Mouse (Mus musculus) T-helper 2 cell (primary cell): ENCODE results near the gene Ntm.

Experiments
- in situ Hi-C: fragments of 300-600 bp; cut with MboI, MseI; formaldehyde crosslinking; loops from one replicate; pipeline ENCODE4 v1.15.1; 2025; ENCODE audit warnings: high pct_unique_total_duplicates

The Ntm gene

DNA sequence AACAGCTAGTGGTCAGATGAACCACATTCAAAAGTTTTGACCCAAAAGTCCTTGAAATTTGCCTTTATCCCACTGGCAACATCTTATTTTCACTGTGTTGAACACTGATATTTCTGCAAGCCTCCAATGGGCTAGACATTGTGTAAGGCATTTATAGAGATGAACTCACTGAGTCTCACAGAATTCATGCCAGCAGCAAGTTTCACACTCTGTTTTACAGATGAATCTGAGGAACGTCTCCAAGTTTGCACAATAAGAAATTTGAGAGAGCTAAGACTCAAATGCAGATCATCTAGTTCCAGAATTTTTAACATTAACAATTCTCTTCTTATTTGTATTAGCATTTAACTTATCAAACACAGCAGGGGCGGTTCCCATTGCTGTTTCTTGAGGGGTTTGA is 203.9 kb downstream of the Ntm start:
- in situ Hi-C loops, result no loop called here

GRCm38 (mm10) chr9:29754374-29754773 is 208.6 kb downstream of the Ntm start:
- in situ Hi-C loops, result no loop called here

GRCm38 (mm10) chr9:29751396-29751795 is 211.5 kb downstream of the Ntm start:
- in situ Hi-C loops, result no loop called here

GRCm38 (mm10) chr9:29750371-29751014 is 212.4 kb downstream of the Ntm start:
- in situ Hi-C loops, result no loop called here

DNA sequence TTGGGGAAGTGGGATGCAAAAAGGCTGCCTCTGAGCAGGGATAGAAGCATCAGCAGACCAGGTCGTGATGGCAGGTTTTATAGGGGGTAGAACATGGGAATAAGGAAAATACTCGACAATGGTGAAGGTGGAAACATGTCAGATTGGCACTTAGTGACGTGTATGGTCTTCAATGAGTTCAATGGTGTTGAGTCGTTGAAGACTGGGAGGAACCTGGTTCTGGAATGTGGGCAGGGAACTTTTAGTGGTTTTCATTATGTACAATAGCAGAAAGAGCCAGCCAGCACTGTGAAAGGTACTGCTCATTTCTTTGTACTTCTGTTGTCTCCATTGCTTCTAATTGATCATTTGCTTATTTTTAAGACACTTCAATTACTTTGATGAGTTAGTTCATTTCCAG is 214.9 kb downstream of the Ntm start:
- in situ Hi-C loops, result loop anchor here (25.0 kb wide), 1 partner anchor 1989 kb away; no protein-coding TSS in a partner anchor

DNA sequence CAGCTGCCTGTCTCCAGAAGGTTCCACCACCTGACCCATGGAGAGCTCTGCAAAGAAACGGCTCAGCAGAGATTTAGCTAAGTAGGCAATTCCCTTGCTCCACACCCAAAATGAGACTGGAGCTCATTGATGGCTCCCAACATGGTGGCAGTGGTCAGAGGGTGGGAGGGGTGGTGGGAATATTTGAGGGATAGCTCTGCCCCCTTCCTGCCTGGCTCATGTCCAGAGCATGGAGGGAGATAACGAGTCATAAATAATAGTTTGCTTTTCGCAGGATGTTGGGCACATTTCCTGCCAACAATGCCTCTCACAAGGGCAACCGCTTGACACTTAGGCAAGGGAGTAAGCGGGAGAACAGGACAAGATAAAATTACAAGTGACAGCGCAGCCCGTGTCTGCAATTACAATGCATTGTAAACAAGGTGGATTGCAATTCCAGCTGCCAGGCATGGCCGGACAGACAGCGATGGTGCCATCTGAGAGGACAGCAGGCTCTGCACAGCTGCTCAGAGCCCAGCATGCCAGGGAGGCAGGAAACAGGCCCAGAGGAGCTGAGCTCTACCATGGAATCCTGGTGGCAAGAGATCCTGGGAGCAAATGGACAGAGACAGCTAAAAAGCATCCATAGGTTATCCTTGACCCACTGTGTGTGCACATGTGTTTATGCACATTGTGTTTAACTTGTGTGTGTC is 224.0 kb downstream of the Ntm start:
- in situ Hi-C loops, result loop anchor here (25.0 kb wide), 1 partner anchor 1998 kb away; no protein-coding TSS in a partner anchor

DNA sequence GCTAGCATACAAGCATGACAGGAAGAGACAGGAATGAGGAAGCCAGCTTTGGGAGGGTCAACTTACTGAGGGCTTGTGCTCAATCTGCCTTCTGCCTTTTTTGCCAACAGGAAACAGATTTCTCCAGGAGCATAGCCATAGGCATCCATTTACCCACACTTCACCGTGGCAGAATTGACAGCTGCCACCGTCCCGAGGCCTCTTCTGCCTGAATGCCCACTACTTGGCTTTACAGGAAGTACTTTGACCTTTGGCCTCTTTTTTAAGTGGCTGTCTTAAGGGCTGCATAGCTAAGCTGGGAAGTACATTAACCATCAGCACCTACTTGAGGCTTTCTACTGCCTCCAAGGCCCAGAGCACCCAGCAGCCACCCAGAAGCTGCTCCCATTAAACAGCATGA is 226.9 kb downstream of the Ntm start:
- in situ Hi-C loops, result loop anchor here (25.0 kb wide), 1 partner anchor 2001 kb away; no protein-coding TSS in a partner anchor

GRCm38 (mm10) chr9:29732895-29733294 is 230.0 kb downstream of the Ntm start:
- in situ Hi-C loops, result loop anchor here (25.0 kb wide), 1 partner anchor 2004 kb away; no protein-coding TSS in a partner anchor

DNA sequence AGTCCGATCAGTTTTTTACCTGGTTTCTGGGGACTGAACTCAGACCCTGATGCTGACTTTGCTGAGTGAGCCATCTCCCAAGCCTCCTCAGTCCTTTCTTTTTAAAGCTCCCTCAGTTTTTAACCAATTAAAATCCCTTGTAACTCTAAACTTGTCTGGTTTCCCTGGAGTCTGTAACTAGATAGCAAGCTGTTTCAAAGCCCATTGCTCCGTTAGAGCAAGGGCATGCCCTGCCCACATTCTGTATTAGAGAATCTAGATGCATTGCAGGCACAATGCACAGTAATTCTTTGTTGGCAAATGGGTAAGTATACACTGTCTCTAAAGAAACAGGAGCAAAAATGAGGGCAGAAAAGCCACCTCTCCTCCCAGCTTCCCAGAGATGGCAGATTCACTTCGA is 231.3 kb downstream of the Ntm start:
- in situ Hi-C loops, result loop anchor here (25.0 kb wide), 1 partner anchor 2006 kb away; no protein-coding TSS in a partner anchor

DNA sequence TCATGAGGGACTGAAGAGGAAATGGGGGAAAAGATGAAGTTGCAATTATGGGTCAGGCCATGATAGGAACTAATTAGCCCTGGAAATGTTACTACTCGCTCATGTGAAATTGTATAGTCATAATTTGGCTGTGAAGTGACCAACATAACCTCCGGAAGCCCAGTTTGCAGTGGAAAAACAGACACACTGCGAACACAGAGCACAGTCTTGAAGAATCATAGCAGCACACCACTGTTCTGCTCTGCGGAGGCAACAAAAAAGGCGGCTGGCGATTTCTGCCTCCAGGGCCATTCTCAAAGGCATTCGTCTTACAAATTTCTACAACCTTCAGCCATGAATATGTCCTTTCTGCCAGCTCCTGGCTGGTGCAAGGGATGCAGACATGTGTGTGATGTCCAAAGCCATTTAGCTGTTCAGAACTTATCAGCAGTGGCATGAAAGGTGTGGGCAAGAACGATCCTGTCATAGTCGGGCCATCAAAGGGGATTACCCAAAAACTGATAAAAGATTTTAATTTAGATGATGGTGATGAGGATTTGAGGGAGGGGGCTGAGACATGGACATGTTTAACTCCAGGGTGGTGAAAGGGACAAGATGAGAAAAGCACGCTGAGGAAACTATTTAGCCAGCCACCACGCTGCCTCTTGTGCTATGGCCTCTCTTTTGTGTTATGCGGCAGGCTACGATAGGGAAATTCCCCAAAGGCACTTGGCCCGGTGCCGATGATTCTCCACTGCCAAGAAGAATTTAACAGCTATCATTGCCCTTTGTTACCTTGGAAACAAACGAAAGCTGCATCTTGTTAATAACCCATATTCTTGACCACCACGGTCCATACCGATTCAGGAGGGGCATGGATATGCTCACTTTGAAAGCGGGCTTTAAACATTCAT is 235.2 kb downstream of the Ntm start:
- in situ Hi-C loops, result loop anchor here (25.0 kb wide), 1 partner anchor 2010 kb away; no protein-coding TSS in a partner anchor

DNA sequence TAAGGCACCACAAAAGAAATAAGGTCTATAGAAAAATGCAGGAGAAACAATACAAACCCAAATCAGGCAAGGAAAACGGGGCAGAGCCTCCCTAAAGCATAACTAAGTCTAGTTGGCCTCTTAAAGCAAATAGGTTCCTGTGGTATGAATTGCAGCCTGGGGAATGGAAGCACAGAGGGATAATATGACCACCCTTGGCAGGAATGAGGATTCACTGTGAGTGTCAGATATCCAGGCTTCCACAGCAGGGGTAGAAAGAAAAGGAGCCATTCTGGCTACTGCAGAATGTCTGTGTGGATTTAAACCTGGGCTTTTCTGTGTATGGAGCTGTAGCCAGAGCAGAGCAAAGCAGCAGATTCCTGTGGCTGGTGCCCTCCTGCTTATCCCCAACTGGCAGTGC is 241.5 kb downstream of the Ntm start:
- in situ Hi-C loops, result no loop called here

GRCm38 (mm10) chr9:29716795-29717194 is 246.1 kb downstream of the Ntm start:
- in situ Hi-C loops, result no loop called here

DNA sequence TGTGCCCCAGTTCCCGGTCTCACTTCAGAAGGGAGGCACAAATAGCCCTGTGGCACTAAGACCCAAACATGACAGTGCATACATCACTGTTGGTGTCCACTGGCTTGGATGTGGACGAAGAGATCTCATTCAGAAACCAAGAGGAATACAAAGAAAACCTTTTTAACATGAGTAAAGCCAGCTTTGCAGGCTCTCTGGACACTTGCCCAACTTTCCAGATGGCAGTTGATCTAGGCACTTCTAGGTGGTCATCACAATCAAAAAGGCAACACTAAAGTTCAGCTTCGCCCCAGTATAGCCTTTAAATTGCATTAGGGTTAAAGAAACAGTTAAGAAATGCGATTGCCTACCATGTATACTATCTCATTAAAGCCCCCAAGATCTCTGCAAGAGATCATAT is 264.7 kb downstream of the Ntm start:
- in situ Hi-C loops, result no loop called here

DNA sequence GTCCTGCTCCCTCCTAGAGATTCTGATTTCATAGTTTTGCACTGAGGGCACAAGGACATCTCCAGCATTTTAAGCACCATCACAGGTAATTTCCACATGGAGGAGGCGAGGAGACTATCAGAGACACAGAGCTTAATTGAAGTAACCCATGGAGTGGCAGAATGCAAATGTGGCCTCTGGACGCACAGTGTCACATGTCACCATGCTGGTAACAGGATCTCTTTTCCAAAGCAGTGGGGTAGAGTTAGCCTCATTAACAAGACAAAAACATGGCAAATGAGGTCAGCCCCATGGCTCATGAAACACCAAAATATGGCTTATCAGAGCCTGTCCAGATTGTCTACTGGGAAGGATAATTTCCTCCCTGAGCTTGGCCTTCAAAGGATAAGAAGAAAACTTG is 268.8 kb downstream of the Ntm start:
- in situ Hi-C loops, result no loop called here

DNA sequence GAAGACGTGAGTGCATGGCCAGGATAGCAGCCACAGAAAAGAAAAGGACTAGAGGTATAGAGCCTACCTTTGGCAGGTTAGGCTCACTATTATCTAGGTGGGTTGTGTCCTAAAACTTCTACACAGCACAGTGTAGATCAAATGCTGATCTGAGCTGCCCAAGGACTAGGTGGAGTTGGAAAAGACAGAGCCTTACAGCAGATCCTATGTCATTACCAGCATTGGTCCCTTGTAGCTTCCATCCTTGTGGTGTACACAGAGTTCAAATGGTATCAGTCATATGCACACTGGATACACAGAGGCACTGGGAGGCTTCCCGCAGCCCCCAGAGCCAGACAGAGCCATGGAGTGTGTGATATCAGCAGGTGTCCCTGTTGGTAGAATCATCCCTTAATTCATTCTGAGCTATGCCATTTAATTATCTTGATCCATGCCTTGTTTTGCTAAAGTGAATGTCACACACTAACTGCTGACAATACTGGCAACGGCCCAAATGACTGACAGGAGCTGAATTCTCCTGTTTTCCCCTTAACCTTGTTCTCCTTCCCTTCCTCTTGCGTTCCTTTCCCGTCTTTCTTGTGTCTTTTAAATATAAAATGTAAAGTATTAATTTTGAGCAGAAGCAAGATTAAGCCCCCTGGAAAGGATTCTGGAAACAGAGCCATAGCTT is 271.6 kb downstream of the Ntm start:
- in situ Hi-C loops, result no loop called here

- in situ Hi-C loops, result no loop called here
Measured at GRCm38 (mm10) chr9:29682224-29682623, 280.7 kb downstream of the Ntm start.

GRCm38 (mm10) chr9:29680677-29681076 is 282.3 kb downstream of the Ntm start:
- in situ Hi-C loops, result no loop called here

- in situ Hi-C loops, result loop anchor here (25.0 kb wide), 1 partner anchor 738 kb away; no protein-coding TSS in a partner anchor
Measured at GRCm38 (mm10) chr9:29673911-29674310, 289.0 kb downstream of the Ntm start.

- in situ Hi-C loops, result loop anchor here (25.0 kb wide), 1 partner anchor 740 kb away; no protein-coding TSS in a partner anchor
Measured at GRCm38 (mm10) chr9:29671861-29672260, 291.1 kb downstream of the Ntm start.

GRCm38 (mm10) chr9:29663286-29663685 is 299.7 kb downstream of the Ntm start:
- in situ Hi-C loops, result loop anchor here (10.0 to 25.0 kb wide), 2 partner anchors 749 to 1212 kb away; no protein-coding TSS in a partner anchor
